Mouse (Mus musculus): ENCODE data around the gene Ppp5c. TPM values are rescaled to one million over a fixed set of nuclear protein-coding genes. Genes with fewer than 3 reads are reported as not detected.
A peak's percentile ranks its signal among the peaks of the same experiment; 100 is the strongest.
"Not testable (repeated sequence)": the region's sequence is repeated elsewhere in the genome, so short reads cannot be mapped to it uniquely, and the experiment has no call there.

Gene Ppp5c
- 68.9 and 86.0 TPM in 2 replicates for total RNA-seq (2014; rRNA removed)
- 140 and 143 TPM in 2 replicates for polyA plus RNA-seq (2015; fragmentation: Nextera tagmentation; extraction: Ambion mirVana)

DNA sequence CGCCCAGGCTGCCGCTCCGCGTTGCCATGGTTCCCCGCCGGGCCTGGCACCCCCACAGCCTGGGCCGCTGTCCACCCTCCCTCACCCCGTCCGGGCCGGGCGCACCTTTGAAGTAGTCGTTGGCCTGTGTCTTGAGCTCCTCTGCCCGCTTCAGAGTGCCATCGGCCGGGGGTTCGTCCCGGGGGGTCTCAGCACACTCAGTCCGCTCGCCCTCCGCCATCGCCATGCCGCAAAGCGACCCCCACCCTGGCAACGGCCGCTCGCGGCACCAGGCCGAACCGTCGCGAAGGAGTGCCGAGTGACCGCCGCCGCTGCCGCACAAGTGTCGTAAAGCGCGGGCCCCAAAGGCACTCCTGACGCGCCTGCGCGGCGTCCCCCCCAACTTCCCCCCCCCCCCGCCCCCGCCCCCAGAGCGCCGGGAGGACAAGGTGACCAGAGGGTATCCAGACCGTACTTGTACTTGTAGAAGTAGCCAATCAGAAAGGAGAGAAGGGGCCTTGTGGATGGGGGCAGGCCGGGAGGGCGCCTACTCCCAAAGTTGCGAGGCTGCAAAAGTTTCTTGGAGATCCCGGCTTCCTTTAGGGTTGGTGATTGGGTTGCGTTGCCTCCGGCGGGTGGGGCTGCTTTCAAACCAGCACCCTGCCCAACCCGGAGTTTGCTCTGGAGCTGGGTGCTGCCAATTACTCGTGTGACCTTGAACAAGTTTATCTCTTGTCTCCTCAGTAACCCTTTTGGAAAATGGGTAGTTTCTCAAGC, at the start of gene Ppp5c:
Gene Ppp5c (minus strand): TSS at position 337 of the 756 bp plus-strand sequence.
- no peak for TF ChIP-seq CTCF (IDR thresholded peaks at IDR 0.05; ENCODE audit: low read depth)
- Histone ChIP-seq H3K36me3 (ENCODE audit: insufficient read depth, low read length) (peaks cover 4% of the 10 kb centered on the region; the same call in 1 of the 2 replicates), H3K9me3 (ENCODE audit: low read length) (no peaks in the 10 kb centered on the region), H3K4me1 (ENCODE audit: insufficient read depth, low read length) (peaks cover 20% of the 10 kb centered on the region), H3K27me3 (ENCODE audit: insufficient read depth, low read length) (no peaks in the 10 kb centered on the region), H3K27ac (peak within 1 kb of the TSS; percentile 82), H3K4me3 (ENCODE audit: low read length) (peak within 1 kb of the TSS; percentile 83), H3K4me2 (ENCODE audit: low read depth, low read length) (peak within 1 kb of the TSS; percentile 77), H3K9ac (replicated peaks; ENCODE audit: low read length) (peak within 1 kb of the TSS; percentile 73)
- DNase-seq (ENCODE audit: low spot score) (peak; percentile 95), ATAC-seq (peak; percentile 88)
- WGBS = under 1% methylated on average over 53 of the region's 58 CpGs

DNA sequence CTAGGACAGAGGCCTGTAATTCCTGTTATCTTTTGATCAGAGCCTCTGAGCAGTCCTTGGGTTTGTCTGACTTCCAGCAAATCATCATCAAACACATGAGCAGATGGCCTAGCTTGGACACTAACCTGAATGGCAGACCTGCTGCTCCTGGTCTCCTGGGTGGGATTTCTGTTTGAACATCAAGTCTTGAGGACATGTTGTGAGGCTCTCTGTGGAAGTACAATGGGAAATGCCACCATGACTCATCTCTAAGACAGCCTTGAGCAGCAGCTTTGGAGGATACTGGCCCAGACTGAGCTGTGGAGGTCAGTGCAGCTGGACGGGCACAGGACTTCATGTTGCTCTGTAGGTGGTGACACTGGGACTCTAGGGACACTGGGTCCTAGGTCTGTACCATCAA, 48.8 kb upstream of the Ppp5c start:
- H3K9me3 ChIP-seq (ENCODE audit: low read length) = no peaks in the 10 kb centered on the region
- ATAC-seq = no peak
- no peak overlapping the region for H3K27ac ChIP-seq
- H3K4me3 ChIP-seq (ENCODE audit: low read length) = no peak overlapping the region
- WGBS = 88% methylated on average over 1 of the region's 1 CpGs
- no peak overlapping the region for H3K9ac ChIP-seq (replicated peaks; ENCODE audit: low read length)
- H3K4me2 ChIP-seq (ENCODE audit: low read depth, low read length) = no peak overlapping the region
- no peak for TF ChIP-seq CTCF (IDR thresholded peaks at IDR 0.05; ENCODE audit: low read depth)
- H3K27me3 ChIP-seq (ENCODE audit: insufficient read depth, low read length) = no peaks in the 10 kb centered on the region
- no peak for DNase-seq (ENCODE audit: low spot score)
- H3K4me1 ChIP-seq (ENCODE audit: insufficient read depth, low read length) = no peaks in the 10 kb centered on the region
- no peaks in the 10 kb centered on the region for H3K36me3 ChIP-seq (ENCODE audit: insufficient read depth, low read length)

DNA sequence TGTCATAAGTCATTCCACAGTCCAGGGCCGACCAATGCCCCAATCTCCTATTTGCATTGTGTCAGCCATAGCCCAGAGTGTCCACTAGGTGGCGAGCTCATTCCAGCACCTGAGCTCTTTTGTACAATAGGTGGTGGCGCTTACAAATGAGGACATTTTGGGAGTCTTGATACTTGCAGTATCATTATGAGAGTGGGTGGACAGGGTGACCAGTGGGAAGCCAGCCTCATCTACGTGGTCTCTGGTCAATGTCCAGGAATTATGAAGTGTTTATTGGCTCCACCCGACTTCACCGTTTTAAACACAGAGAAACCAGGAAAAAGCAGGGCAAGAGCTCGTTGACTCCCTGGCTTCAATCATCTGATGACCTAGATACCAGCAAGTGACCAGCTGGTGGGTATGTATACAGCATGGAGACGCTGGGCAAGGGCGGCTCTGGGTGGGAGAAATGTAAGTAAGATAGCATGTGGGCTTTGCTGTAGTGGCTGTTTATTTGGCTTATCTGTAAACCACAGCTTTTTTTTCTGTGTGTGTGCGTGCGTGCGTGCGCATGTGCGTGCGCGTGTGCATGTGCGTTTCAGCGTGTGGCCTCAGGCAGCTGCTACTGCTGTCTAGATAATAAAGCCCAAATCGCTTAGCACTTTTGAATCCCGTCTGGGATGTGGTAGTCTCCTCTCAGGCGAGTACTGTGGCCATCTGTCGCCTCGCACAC, 46.3 kb upstream of the Ppp5c start, which contains the start of gene Psg16:
Gene Psg16 (plus strand): TSS at position 137 of the 712 bp plus-strand sequence.
- Histone ChIP-seq H3K9ac (replicated peaks; ENCODE audit: low read length) (no peak within 1 kb of the TSS), H3K9me3 (ENCODE audit: low read length) (no peaks in the 10 kb centered on the region), H3K27ac (peak within 1 kb of the TSS; percentile 65), H3K4me2 (ENCODE audit: low read depth, low read length) (peak within 1 kb of the TSS; percentile 38), H3K4me1 (ENCODE audit: insufficient read depth, low read length) (no peaks in the 10 kb centered on the region), H3K36me3 (ENCODE audit: insufficient read depth, low read length) (no peaks in the 10 kb centered on the region), H3K4me3 (ENCODE audit: low read length) (peak within 1 kb of the TSS; percentile 12; the same call in 1 of the 2 replicates), H3K27me3 (ENCODE audit: insufficient read depth, low read length) (no peaks in the 10 kb centered on the region)
- TF ChIP-seq CTCF (IDR thresholded peaks at IDR 0.05; ENCODE audit: low read depth) = peak; percentile 97
- WGBS = 55% methylated on average over 23 of the region's 23 CpGs
- DNase-seq (ENCODE audit: low spot score) = peak; percentile 88
- ATAC-seq = peak; percentile 91

DNA sequence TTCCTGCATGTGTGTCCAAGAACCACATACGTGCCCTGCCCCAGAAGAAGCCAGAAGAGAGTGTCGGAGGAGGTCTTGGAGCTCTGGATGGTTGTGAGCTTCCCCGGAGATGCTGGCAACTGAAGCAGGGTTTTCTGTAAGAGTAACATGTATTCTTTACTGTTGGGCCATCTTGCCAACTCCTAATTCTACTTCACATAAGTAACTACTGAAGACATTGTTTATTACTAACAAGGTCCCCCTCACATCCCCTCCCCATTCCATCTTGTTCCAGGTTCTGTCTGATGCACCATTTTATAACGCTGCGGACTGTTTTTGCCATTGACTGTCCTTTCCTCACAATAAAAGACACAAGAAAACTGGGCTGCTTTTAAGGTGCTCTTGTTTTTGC, 45.8 kb upstream of the Ppp5c start:
- Histone ChIP-seq H3K9me3 (ENCODE audit: low read length) (no peaks in the 10 kb centered on the region), H3K9ac (replicated peaks; ENCODE audit: low read length) (no peak overlapping the region), H3K4me3 (ENCODE audit: low read length) (no peak overlapping the region), H3K4me1 (ENCODE audit: insufficient read depth, low read length) (no peaks in the 10 kb centered on the region), H3K4me2 (ENCODE audit: low read depth, low read length) (no peak overlapping the region), H3K27me3 (ENCODE audit: insufficient read depth, low read length) (no peaks in the 10 kb centered on the region), H3K36me3 (ENCODE audit: insufficient read depth, low read length) (no peaks in the 10 kb centered on the region), H3K27ac (no peak overlapping the region)
- DNase-seq (ENCODE audit: low spot score) (no peak), ATAC-seq (peak; percentile 39; the same call in 1 of the 2 replicates)
- 57% methylated on average over 5 of the region's 5 CpGs for WGBS
- TF ChIP-seq CTCF (IDR thresholded peaks at IDR 0.05; ENCODE audit: low read depth) = no peak

DNA sequence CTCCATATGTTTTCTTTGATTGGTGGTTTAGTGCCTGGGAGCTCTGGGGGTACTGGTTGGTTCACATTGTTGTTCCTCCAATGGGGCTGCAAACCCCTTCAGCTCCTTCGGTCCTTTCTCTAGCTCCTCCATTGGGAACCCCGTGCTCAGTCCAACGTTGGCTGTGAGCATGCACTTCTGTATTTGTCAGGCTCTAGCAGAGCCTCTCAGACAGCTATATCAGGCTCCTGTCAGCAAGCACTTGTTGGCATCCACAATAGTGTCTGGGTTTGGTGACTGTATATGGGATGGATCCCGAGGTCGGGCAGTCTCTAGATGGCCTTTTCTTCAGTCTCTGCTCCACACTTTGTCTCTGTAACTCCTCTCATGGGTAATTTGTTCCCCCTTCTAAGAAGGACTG, 39.9 kb upstream of the Ppp5c start:
- WGBS = 60% methylated on average over 5 of the region's 5 CpGs
- H3K4me1 ChIP-seq (ENCODE audit: insufficient read depth, low read length) = not testable (repeated sequence)

DNA sequence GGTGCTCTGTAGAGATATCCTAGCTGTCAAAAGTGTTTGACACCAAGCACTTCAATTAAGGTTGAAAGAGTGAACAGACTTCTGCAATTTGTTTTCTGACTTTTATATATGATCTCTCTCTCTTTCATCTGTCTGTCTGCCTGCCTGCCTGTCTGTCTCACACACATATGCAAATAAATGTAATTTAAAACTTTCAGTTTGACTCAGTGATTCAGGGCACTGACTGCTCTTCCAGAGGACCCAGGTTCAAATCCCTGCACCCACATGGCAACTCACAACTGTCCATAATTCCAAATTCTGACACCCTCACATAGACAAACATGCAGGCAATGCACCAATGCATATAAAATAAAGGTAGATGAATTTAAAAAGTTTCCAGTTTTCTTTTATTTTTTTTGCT, 39.3 kb upstream of the Ppp5c start:
- H3K27ac ChIP-seq = no peak overlapping the region
- no peak overlapping the region for H3K9ac ChIP-seq (replicated peaks; ENCODE audit: low read length)
- H3K4me3 ChIP-seq (ENCODE audit: low read length) = no peak overlapping the region
- no peak for DNase-seq (ENCODE audit: low spot score)
- H3K4me1 ChIP-seq (ENCODE audit: insufficient read depth, low read length) = peaks cover 7% of the 10 kb centered on the region
- no peak overlapping the region for H3K4me2 ChIP-seq (ENCODE audit: low read depth, low read length)
- no peak for TF ChIP-seq CTCF (IDR thresholded peaks at IDR 0.05; ENCODE audit: low read depth)
- no peaks in the 10 kb centered on the region for H3K9me3 ChIP-seq (ENCODE audit: low read length)
- ATAC-seq = no peak
- H3K36me3 ChIP-seq (ENCODE audit: insufficient read depth, low read length) = no peaks in the 10 kb centered on the region
- H3K27me3 ChIP-seq (ENCODE audit: insufficient read depth, low read length) = no peaks in the 10 kb centered on the region

More for the DNA sequence above, 39.9 kb upstream of the Ppp5c start:
- not testable (repeated sequence) for H3K27ac ChIP-seq; H3K27me3 ChIP-seq (ENCODE audit: insufficient read depth, low read length); H3K36me3 ChIP-seq (ENCODE audit: insufficient read depth, low read length); ATAC-seq; H3K4me2 ChIP-seq (ENCODE audit: low read depth, low read length); H3K4me3 ChIP-seq (ENCODE audit: low read length); H3K9me3 ChIP-seq (ENCODE audit: low read length); DNase-seq (ENCODE audit: low spot score); H3K9ac ChIP-seq (replicated peaks; ENCODE audit: low read length)
